Mouse (Mus musculus): ENCODE data around the gene Olfr1415. TPM values are rescaled to one million over a fixed set of nuclear protein-coding genes. Genes with fewer than 3 reads are reported as not detected.

Olfr1415 gene
- not detected for total RNA-seq (2023)

GRCm38 (mm10) chr1:92496001-92496400, at the start of gene Olfr1415:
Gene Olfr1415 (minus strand): TSS chr1:92496101.

GRCm38 (mm10) chr1:92518561-92518960, 22.7 kb upstream of the Olfr1415 start, which contains the start of gene Olfr1414:
Gene Olfr1414 (minus strand): TSS chr1:92518661.

GRCm38 (mm10) chr1:92485013-92485412, 10.9 kb downstream of the Olfr1415 start, which contains the start of gene Olfr1416:
Gene Olfr1416 (minus strand): TSS chr1:92485113.

GRCm38 (mm10) chr1:92473165-92474041, 22.5 kb downstream of the Olfr1415 start, which contains the start of gene Ndufa10:
Gene Ndufa10 (minus strand): TSS chr1:92473860.

Other genes with a start within 250 kb of the Olfr1415 start
- 10 to 100 TPM; 56.8 to 85.1 TPM for gene Ndufa10, start 22.2 kb downstream of the Olfr1415 start, total RNA-seq (2023)
- not detected for gene Olfr1416, start 11.0 kb downstream of the Olfr1415 start, total RNA-seq (2023)
- gene Olfr1414, start 22.6 kb upstream of the Olfr1415 start, total RNA-seq (2023) = not detected
- not detected for gene Olfr1413, start 75.2 kb upstream of the Olfr1415 start, total RNA-seq (2023)
- not detected for gene Olfr1412, start 89.7 kb upstream of the Olfr1415 start, total RNA-seq (2023)
- gene Olfr1411, start 98.3 kb upstream of the Olfr1415 start, total RNA-seq (2023) = not detected
- gene Olfr1410, start 109.7 kb upstream of the Olfr1415 start, total RNA-seq (2023) = not detected
- gene Olfr12, start 121.7 kb upstream of the Olfr1415 start, total RNA-seq (2023) = not detected
- 100 to 1,000 TPM; 117 to 121 TPM for gene Cops9, start 145.9 kb upstream of the Olfr1415 start, total RNA-seq (2023)
- 1 to 10 TPM; 5.0 to 5.6 TPM for gene Otos, start 152.7 kb upstream of the Olfr1415 start, total RNA-seq (2023)

Measured in neutrophil, adult 59 days (primary cell).